Mouse (Mus musculus) kidney, adult 2 months (tissue): ENCODE results near the gene Acot3. TPM values are rescaled to one million over a fixed set of nuclear protein-coding genes. Genes with fewer than 3 reads are reported as not detected.
A peak's percentile ranks its signal among the peaks of the same experiment; 100 is the strongest.
"Not testable (repeated sequence)": the region's sequence is repeated elsewhere in the genome, so short reads cannot be mapped to it uniquely, and the experiment has no call there.

Experiments
- DNase-seq: peaks from one replicate; pipeline ENCODE4 v3.0.0; 2021
- H3K27ac ChIP-seq: fragments of 200-500 bp; 2 replicates; pipeline ENCODE4 v1.5.1; 2012; ENCODE audit warnings: low read depth, low read length, control low read depth, inconsistent platforms; ENCODE audit not compliant: insufficient read depth
- H3K27me3 ChIP-seq: fragments of 200-500 bp; replicated peaks from 2 replicates; pipeline ENCODE4 v1.6.1; 2012; ENCODE audit warnings: mild to moderate bottlenecking, moderate library complexity, low read length, inconsistent platforms; ENCODE audit not compliant: control insufficient read depth, insufficient read depth
- H3K36me3 ChIP-seq: fragments of 200-500 bp; 2 replicates; pipeline ENCODE4 v1.6.1; 2012; ENCODE audit warnings: mild to moderate bottlenecking, moderate library complexity, low read length, inconsistent platforms; ENCODE audit not compliant: control insufficient read depth, insufficient read depth
- H3K4me1 ChIP-seq: fragments of 200-500 bp; 2 replicates; pipeline ENCODE4 v1.6.1; 2011; ENCODE audit warnings: low read length; ENCODE audit not compliant: control insufficient read depth, insufficient read depth
- H3K4me3 ChIP-seq: fragments of 200-500 bp; 2 replicates; pipeline ENCODE4 v1.5.1; 2011; ENCODE audit warnings: mild to moderate bottlenecking, low read depth, low read length, control low read depth; ENCODE audit not compliant: insufficient read depth
- CTCF ChIP-seq: fragments of 200-500 bp; conservative IDR thresholded peaks from 2 replicates; pipeline ENCODE4 v1.5.1; 2011; ENCODE audit warnings: low read depth, mild to moderate bottlenecking, control low read depth, low read length, moderate library complexity, mixed read lengths; ENCODE audit not compliant: insufficient read depth, insufficient read length
- POLR2A ChIP-seq: fragments of 200-500 bp; IDR thresholded peaks from one replicate; pipeline ENCODE4 v1.6.1; 2011; ENCODE audit warnings: low read depth, low read length, control low read depth
- WGBS: fragments of 180-500 bp; shearing (Covaris S2); methylation state at CpG from one replicate; pipeline ENCODE4 v1.1.7; 2018; 5-methylcytosine and 5-hydroxymethylcytosine counted together
- polyA plus RNA-seq: library from polyadenylated mRNA; depleted of rRNA; stranded (reverse); fragments of >200 nt; gene quantifications from 2 replicates; pipeline ENCODE4 v1.2.3, GENCODE M21; 2012

Gene Acot3
- polyA plus RNA-seq, 1 experiment: 30.7 TPM

DNA sequence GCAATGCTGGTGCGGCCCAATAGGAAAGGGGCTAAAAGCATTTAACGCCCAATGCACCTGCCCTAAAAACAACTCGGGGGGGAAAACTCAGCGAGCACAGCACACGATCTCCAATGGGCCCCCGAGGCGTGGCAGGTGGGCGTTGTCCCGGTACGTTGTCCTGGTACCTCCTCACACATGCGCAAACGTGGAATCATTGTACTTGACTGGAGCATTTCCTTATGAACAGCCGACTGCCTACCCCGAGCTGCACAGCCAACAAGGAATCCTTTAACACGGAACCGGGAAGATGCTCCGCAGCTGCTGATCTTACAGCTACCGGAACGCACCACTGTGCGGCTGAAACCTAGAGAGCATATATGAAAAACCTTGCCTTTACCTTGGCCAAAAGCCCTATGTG lies 10.4 kb downstream of the Acot3 start:
- no peak for DNase-seq
- H3K4me1 ChIP-seq: peaks cover 2% of the 10 kb centered on the region; the same call in 1 of the 2 replicates
- H3K27ac ChIP-seq: no peak overlapping the region
- no peak overlapping the region for H3K4me3 ChIP-seq
- no peaks in the 10 kb centered on the region for H3K27me3 ChIP-seq
- 93% methylated on average over 20 of the region's 20 CpGs for WGBS
- TF ChIP-seq POLR2A (no peak), CTCF (no peak)
- no peaks in the 10 kb centered on the region for H3K36me3 ChIP-seq

DNA sequence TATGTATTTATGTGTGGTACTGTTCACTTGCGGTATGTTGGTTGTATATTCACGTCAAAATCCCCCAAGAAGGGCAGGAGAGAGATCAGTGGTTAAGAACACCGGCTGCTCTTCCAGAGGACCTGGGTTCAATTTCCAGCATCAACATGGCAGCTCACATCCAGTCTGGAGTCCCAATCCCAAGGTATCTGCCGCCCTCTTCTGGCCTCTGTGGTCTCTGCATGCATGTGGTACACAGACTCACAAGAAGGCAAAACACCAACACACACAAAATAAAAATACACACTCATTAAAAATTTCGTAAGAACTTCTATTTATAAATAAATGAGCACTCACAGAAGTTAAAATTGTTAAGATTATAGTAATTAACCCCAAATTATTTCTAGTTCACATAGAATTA lies 11.3 kb downstream of the Acot3 start:
- Histone ChIP-seq H3K4me1 (peaks cover 2% of the 10 kb centered on the region; the same call in 1 of the 2 replicates), H3K36me3 (no peaks in the 10 kb centered on the region), H3K27ac (no peak overlapping the region), H3K27me3 (no peaks in the 10 kb centered on the region), H3K4me3 (no peak overlapping the region)
- no peak for DNase-seq
- TF ChIP-seq CTCF (peak; percentile 51), POLR2A (no peak)
- 78% methylated on average over 5 of the region's 5 CpGs for WGBS

DNA sequence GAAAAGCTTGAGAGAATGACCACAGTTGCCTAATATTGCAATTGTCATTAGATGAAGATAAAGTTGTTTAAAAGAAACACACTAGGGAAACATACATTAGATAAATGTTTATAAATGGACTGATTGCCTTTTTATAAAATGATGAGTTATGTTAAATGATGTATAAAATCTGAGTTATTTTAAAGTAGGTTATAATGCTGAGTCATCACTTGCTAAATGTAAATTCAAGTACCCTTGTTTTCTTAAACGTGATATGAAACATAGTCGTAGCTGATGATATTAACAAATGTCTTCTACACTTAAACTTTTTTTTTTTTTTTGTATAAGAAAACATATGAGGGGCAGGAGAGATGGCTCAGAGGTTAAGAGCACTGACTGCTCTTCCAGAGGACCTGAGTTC lies 11.9 kb downstream of the Acot3 start:
- H3K27me3 ChIP-seq: no peaks in the 10 kb centered on the region
- DNase-seq: no peak
- H3K4me3 ChIP-seq: no peak overlapping the region
- H3K27ac ChIP-seq: no peak overlapping the region
- H3K4me1 ChIP-seq: peaks cover 2% of the 10 kb centered on the region; the same call in 1 of the 2 replicates
- no peaks in the 10 kb centered on the region for H3K36me3 ChIP-seq
- TF ChIP-seq CTCF: no peak
- TF ChIP-seq POLR2A: no peak
- 89% methylated on average over 2 of the region's 2 CpGs for WGBS

DNA sequence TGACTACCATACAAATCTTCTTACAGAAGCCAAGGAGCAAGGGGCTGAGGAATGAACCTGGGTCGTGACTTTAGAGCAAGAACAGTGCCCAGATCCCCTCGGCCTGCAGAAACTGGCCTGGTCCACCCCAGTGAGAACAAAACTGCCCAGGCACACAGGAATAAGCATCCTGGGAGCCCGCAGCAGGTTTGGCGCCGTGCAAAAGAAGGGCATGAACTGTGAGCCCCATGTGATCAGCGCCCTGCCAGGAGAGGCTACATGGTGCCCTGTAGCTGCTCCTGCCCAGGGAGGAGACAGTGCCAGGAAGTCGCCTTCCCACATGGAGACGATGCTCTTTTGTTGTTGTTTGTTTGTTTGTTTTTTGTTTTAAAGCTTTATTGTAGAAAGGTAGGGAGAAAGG lies 12.7 kb downstream of the Acot3 start:
- peak; percentile 74 for DNase-seq
- H3K36me3 ChIP-seq: no peaks in the 10 kb centered on the region
- peaks cover 6% of the 10 kb centered on the region; the same call in 1 of the 2 replicates for H3K4me1 ChIP-seq
- no peak for TF ChIP-seq CTCF
- TF ChIP-seq POLR2A: no peak
- 63% methylated on average over 8 of the region's 8 CpGs for WGBS
- no peak overlapping the region for H3K27ac ChIP-seq
- H3K27me3 ChIP-seq: no peaks in the 10 kb centered on the region
- no peak overlapping the region for H3K4me3 ChIP-seq

DNA sequence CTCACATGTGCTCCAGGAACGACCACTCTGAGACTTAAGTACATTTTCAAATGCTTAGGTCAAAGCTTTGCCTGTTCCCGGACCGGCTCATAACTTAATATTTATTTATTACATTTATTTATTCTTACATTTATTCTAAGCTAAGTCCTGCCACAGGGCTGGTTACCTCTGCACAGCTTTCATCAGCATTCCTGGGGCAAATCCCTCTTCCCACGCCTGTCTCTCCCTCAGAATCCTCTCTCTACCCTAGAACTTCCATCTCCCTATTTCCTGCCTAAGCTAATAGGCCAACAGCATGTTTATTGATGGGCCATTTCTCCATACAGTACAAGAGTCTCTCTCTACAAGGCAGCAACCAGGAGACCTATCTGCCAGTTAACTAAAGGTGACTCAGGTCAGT lies 15.8 kb downstream of the Acot3 start:
- no peaks in the 10 kb centered on the region for H3K36me3 ChIP-seq
- no peak for DNase-seq
- no peak for TF ChIP-seq POLR2A
- no peak for TF ChIP-seq CTCF
- H3K27ac ChIP-seq: no peak overlapping the region
- H3K27me3 ChIP-seq: no peaks in the 10 kb centered on the region; the same call in 1 of the 2 replicates
- 0 out of 2 replicates have a peak, but pooled peaks cover 4% of the 10 kb centered on the region for H3K4me1 ChIP-seq
- no peak overlapping the region for H3K4me3 ChIP-seq
- 90% methylated on average over 4 of the region's 4 CpGs for WGBS

DNA sequence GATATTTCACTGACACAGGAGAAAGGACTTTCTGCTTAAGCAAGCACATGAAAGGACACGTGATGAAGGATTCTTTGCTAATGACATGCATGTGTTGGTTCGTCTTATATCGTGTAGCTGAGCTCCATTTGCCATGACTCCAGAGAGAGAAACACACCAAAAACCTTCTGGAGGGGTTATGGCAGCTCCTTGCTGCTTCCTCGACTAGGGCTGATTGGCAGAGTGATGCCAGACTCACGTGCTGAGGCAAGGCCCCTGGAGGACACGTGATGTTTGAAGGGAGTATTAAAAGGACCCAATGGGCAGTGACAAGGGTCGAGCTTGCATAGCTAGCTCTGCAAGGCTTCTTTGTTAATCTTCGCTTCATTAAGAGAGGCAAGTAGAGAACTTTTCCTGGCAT lies 16.4 kb downstream of the Acot3 start:
- TF ChIP-seq CTCF (no peak), POLR2A (no peak)
- H3K27ac ChIP-seq: no peak overlapping the region
- 73% methylated on average over 8 of the region's 8 CpGs for WGBS

DNA sequence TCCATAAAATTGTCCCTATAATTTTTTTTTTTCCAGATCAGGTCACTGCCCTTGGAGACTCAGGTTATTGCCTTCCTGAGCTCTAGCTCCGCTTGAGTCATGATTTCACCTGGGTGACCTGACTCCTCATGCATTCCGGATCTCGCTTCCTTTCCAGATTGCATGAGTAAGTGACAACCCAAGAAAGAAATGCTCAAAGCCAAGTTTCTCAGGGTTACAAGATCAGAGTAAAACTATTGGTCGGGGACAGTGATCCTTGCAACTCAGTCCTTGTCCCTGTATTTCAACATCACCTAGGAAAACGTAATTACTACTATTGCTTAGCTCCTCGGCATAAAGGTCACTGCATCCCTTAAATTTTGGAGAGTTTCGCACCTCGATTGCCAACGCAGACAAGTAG lies 17.0 kb downstream of the Acot3 start, which contains the start of gene Acot5:
Acot5 (plus strand) TSS at position 340 of the 400 bp plus-strand sequence.
- H3K4me3 ChIP-seq: peak within 1 kb of the TSS; percentile 49; the same call in 1 of the 2 replicates
- H3K27me3 ChIP-seq: no peaks in the 10 kb centered on the region; the same call in 1 of the 2 replicates
- no peaks in the 10 kb centered on the region for H3K36me3 ChIP-seq
- H3K4me1 ChIP-seq: 0 out of 2 replicates have a peak, but pooled peaks cover 4% of the 10 kb centered on the region
- TF ChIP-seq CTCF: no peak
- TF ChIP-seq POLR2A: no peak
- H3K27ac ChIP-seq: no peak within 1 kb of the TSS
- 39% methylated on average over 9 of the region's 9 CpGs for WGBS
- peak; percentile 48 for DNase-seq

More for the DNA sequence above, 16.4 kb downstream of the Acot3 start:
- 0 out of 2 replicates have a peak, but pooled peaks cover 4% of the 10 kb centered on the region for H3K4me1 ChIP-seq
- H3K27me3 ChIP-seq: no peaks in the 10 kb centered on the region; the same call in 1 of the 2 replicates
- no peak for DNase-seq
- H3K4me3 ChIP-seq: no peak overlapping the region
- no peaks in the 10 kb centered on the region for H3K36me3 ChIP-seq

DNA sequence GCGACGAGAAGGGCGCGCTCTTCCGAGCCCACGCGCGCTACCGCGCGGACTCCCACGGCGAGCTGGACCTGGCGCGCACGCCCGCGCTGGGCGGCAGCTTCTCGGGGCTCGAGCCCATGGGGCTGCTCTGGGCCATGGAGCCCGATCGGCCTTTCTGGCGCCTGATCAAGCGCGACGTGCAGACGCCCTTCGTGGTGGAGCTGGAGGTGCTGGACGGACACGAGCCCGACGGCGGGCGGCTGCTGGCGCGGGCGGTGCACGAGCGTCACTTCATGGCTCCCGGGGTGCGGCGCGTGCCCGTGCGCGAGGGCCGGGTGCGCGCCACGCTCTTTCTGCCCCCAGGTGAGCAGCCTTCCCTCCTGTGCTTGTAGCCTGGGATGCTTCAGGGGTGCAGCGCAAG lies 17.6 kb downstream of the Acot3 start:
- WGBS: 2% methylated on average over 48 of the region's 52 CpGs
- peak; percentile 59 for DNase-seq
- peak overlapping the region; percentile 49; the same call in 1 of the 2 replicates for H3K4me3 ChIP-seq
- H3K27ac ChIP-seq, H3K4me1 ChIP-seq, H3K36me3 ChIP-seq, H3K27me3 ChIP-seq: not testable (repeated sequence)
